Mouse (Mus musculus) 3T3-L1 (cell line): ENCODE data around the gene Mis12.
A peak's percentile ranks its signal among the peaks of the same experiment; 100 is the strongest.

Experiments used
- DNase-seq: peaks from one replicate; pipeline ENCODE4 v3.0.0-alpha.2; 2015; ENCODE audit warnings: low read depth, low spot score

Gene Mis12

GRCm38 (mm10) chr11:71019201-71020068 is at the start of gene Mis12, which contains the start of gene Derl2:
Mis12 (plus strand) TSS chr11:71019611.
Derl2 (minus strand) TSS chr11:71019841.
- DNase-seq, result peak; percentile 100

- DNase-seq, result peak; percentile 98
Measured at GRCm38 (mm10) chr11:70969821-70970559, 49.4 kb upstream of the Mis12 start, which contains the start of the genes Nup88 and Rpain. Nup88 (minus strand) TSS chr11:70969973. Rpain (plus strand) TSS chr11:70970213.

GRCm38 (mm10) chr11:70970560-70971540 is 48.6 kb upstream of the Mis12 start:
- DNase-seq, result peak; percentile 39

GRCm38 (mm10) chr11:70972586-70972985 is 46.8 kb upstream of the Mis12 start:
- DNase-seq, result no peak

- peak; percentile 53 for DNase-seq
Measured at GRCm38 (mm10) chr11:70973947-70974346, 45.5 kb upstream of the Mis12 start.

GRCm38 (mm10) chr11:70975193-70975592 is 44.2 kb upstream of the Mis12 start:
- DNase-seq, result no peak

- DNase-seq, result no peak
Measured at GRCm38 (mm10) chr11:70977293-70977692, 42.1 kb upstream of the Mis12 start.

- no peak for DNase-seq
Measured at GRCm38 (mm10) chr11:70980232-70980631, 39.2 kb upstream of the Mis12 start.

GRCm38 (mm10) chr11:70980751-70981510 is 38.5 kb upstream of the Mis12 start:
- no peak for DNase-seq

- peak; percentile 13 for DNase-seq
Measured at GRCm38 (mm10) chr11:70982030-70982429, 37.4 kb upstream of the Mis12 start.

GRCm38 (mm10) chr11:70982557-70983228 is 36.7 kb upstream of the Mis12 start, which contains the start of gene C1qbp:
C1qbp (minus strand) TSS chr11:70983026.
- DNase-seq, result peak; percentile 88

- no peak for DNase-seq
Measured at GRCm38 (mm10) chr11:71001167-71001566, 18.2 kb upstream of the Mis12 start.

- DNase-seq, result peak; percentile 81
Measured at GRCm38 (mm10) chr11:71003611-71004315, 15.6 kb upstream of the Mis12 start.

- peak; percentile 99 for DNase-seq
Measured at GRCm38 (mm10) chr11:71004316-71004773, 15.1 kb upstream of the Mis12 start, which contains the start of gene Dhx33. Dhx33 (minus strand) TSS chr11:71004437.

GRCm38 (mm10) chr11:71005046-71005445 is 14.4 kb upstream of the Mis12 start:
- peak; percentile 16 for DNase-seq

GRCm38 (mm10) chr11:71007026-71007425 is 12.4 kb upstream of the Mis12 start:
- DNase-seq, result no peak

- no peak for DNase-seq
Measured at GRCm38 (mm10) chr11:71007831-71008230, 11.6 kb upstream of the Mis12 start.

GRCm38 (mm10) chr11:71008321-71008720 is 11.1 kb upstream of the Mis12 start:
- DNase-seq, result no peak

GRCm38 (mm10) chr11:71012743-71013142 is 6.7 kb upstream of the Mis12 start:
- DNase-seq, result no peak
